Mouse (Mus musculus) forebrain, embryonic 10.5 days (tissue): Measurements from ENCODE around the gene Zfp292. TPM values are rescaled to one million over a fixed set of nuclear protein-coding genes. Genes with fewer than 3 reads are reported as not detected.

ENCODE experiments used
- DNase-seq: peaks from one replicate; pipeline ENCODE4 v3.0.0-alpha.2; 2017; ENCODE audit warnings: low spot score; ENCODE audit errors: extremely low spot score
- H3K27ac ChIP-seq: fragments of 300-500 bp; sonication (generic); 2 replicates; pipeline ENCODE4 v1.5.1; 2016; ENCODE audit warnings: mild to moderate bottlenecking
- H3K27me3 ChIP-seq: fragments of 300-500 bp; sonication (generic); 2 replicates; pipeline ENCODE4 v1.6.1; 2016; ENCODE audit warnings: mild to moderate bottlenecking; ENCODE audit not compliant: poor library complexity, severe bottlenecking
- H3K36me3 ChIP-seq: fragments of 300-500 bp; sonication (generic); replicated peaks from 2 replicates; pipeline ENCODE4 v1.6.1; 2016; ENCODE audit warnings: mild to moderate bottlenecking, moderate library complexity
- H3K4me1 ChIP-seq: fragments of 300-500 bp; sonication (generic); 2 replicates; pipeline ENCODE4 v1.6.1; 2016
- H3K4me3 ChIP-seq: fragments of 300-500 bp; sonication (generic); 2 replicates; pipeline ENCODE4 v1.5.1; 2016; ENCODE audit warnings: mild to moderate bottlenecking, moderate library complexity
- H3K9me3 ChIP-seq: fragments of 300-500 bp; sonication (generic); 2 replicates; pipeline ENCODE4 v1.6.1; 2016; ENCODE audit warnings: mild to moderate bottlenecking, moderate library complexity
- WGBS: fragments of 180-500 bp; shearing (Covaris S2); methylation state at CpG from one replicate; pipeline ENCODE4 v1.1.7; 2016; 5-methylcytosine and 5-hydroxymethylcytosine counted together
- polyA plus RNA-seq: library from polyadenylated mRNA; unstranded; fragments of >200 nt; fragmentation: Nextera tagmentation; extraction: Ambion mirVana; gene quantifications from 2 replicates; pipeline ENCODE4 v1.2.1, GENCODE M21; 2016

Gene Zfp292
- polyA plus RNA-seq, 1 experiment from 2014 or later, result 24.6 TPM

DNA sequence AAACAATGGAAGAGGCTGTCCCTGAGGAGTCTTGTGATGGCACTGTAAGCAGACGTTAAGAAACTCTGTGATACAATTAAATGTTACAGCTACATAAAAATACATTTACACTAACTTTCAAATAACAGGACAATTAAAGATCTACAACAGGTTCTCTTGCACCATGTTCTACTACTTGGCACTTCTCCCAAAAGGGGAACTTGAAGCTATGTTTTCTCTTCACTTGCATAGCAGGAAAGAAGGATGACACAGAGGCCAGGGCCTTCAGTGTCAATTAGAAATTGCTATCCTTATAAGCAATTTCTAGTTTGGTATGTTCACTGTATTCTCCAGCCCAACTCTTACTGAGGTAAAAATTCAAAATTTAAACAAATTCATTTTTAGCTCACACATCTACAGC lies 8.5 kb downstream of the Zfp292 start:
- Histone ChIP-seq H3K27me3 (no peaks in the 10 kb centered on the region), H3K4me1 (no peaks in the 10 kb centered on the region), H3K9me3 (peaks cover 24% of the 10 kb centered on the region; the same call in 1 of the 2 replicates), H3K36me3 (peaks cover 80% of the 10 kb centered on the region), H3K27ac (no peak overlapping the region), H3K4me3 (no peak overlapping the region)
- 95% methylated on average over 1 of the region's 1 CpGs for WGBS
- DNase-seq, result no peak

DNA sequence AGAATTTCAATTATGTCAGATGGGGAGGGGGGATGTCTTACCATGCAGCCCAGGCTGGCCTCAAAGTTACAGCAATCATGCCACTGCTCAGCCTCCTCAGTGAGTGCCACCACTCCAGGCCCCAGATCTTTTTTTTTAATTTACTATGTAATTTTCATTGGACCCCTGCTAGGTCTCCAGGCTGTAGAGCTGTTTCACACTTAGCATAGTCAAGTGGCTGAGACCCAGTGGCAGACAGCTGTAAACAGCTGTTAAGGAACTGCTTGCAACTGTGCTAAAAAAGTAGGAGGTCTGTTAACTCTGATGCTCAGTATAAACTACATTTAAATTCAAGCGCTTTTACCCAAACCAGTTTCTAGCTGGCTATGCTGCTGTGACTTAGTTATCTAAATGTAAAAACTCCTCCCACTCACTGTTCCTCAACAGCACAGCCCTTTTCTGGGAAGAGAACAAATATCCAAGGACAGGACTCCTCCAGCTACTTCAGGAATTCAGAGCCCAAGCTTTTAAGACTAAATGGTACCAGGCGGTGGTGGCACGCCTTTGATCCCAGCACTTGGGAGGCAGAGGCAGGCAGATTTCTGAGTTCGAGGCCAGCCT lies 9.8 kb downstream of the Zfp292 start:
- H3K36me3 ChIP-seq, result peaks cover 75% of the 10 kb centered on the region
- no peaks in the 10 kb centered on the region for H3K4me1 ChIP-seq
- 88% methylated on average over 4 of the region's 4 CpGs for WGBS
- H3K27me3 ChIP-seq, result no peaks in the 10 kb centered on the region
- no peak for DNase-seq
- no peak overlapping the region for H3K4me3 ChIP-seq
- peaks cover 15% of the 10 kb centered on the region; the same call in 1 of the 2 replicates for H3K9me3 ChIP-seq
- no peak overlapping the region for H3K27ac ChIP-seq

DNA sequence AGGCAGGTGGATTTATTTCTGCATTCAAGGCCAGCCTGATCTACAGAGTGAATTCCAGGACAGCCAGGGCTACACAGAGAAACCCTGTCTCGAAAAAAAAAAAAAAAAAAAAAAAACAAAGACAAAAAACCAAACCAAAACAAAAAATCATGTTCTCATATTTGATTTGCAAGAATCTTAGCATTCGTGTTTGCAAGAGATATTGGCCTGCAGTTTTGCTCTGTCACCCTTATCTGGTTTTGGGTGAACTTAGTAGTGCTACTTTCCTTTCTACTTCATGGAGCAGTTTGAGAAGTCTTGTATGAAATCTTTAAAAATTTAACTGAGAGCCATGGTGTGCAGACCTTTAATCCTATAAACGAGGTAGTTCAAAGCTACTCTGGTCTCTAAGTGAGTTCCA lies 12.9 kb downstream of the Zfp292 start:
- Histone ChIP-seq H3K9me3 (no peaks in the 10 kb centered on the region; the same call in 1 of the 2 replicates), H3K36me3 (peaks cover 52% of the 10 kb centered on the region), H3K27ac (no peak overlapping the region), H3K4me3 (no peak overlapping the region), H3K4me1 (no peaks in the 10 kb centered on the region), H3K27me3 (no peaks in the 10 kb centered on the region)
- 85% methylated on average over 3 of the region's 3 CpGs for WGBS
- no peak for DNase-seq

DNA sequence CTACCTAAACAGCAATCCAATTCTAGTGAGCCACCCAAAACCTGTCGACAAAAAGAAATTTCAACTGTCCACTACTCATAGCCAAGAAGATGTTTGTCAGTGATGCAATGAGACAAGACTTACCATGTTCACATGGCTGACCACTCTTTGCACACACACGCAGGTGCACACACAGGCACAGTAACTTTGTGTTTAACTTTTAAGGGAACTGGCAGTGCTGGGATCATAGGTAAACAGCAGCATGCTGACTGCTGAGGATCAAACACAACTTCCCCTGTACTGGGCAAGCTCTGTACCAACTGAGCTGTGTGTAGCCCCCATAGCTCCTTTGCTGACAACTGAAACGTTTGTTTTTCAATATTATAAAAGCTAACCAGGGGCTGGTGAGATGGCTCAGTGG lies 21.3 kb downstream of the Zfp292 start:
- H3K4me1 ChIP-seq, result 0 out of 2 replicates have a peak, but pooled peaks cover 7% of the 10 kb centered on the region
- DNase-seq, result no peak
- no peak overlapping the region for H3K27ac ChIP-seq
- H3K36me3 ChIP-seq, result peaks cover 33% of the 10 kb centered on the region
- no peaks in the 10 kb centered on the region for H3K9me3 ChIP-seq
- no peak overlapping the region for H3K4me3 ChIP-seq
- WGBS, result 85% methylated on average over 3 of the region's 3 CpGs
- no peaks in the 10 kb centered on the region for H3K27me3 ChIP-seq

DNA sequence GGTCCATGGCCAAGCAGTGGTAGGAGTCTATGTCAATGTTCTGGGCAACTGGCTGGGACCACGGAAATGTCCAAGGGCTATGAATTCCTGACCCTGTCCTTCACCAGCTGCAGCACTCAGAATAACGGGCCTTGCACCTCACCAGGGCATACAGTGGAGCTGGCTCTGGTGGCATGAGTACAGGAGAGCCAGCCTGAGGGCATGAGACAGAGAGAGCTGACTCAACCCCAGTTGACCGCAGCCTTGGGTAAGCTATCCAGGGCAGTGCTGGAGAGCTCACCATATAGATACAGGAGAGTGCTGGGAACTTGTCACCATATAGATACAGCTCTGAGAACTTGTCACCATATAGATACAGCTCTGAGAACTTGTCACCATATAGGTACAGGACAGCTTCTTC lies 23.3 kb downstream of the Zfp292 start:
- no peak for DNase-seq
- Histone ChIP-seq H3K4me3 (no peak overlapping the region), H3K27ac (no peak overlapping the region), H3K9me3 (peaks cover under 1% of the 10 kb centered on the region; the same call in 1 of the 2 replicates), H3K36me3 (peaks cover 36% of the 10 kb centered on the region), H3K27me3 (no peaks in the 10 kb centered on the region), H3K4me1 (0 out of 2 replicates have a peak, but pooled peaks cover 9% of the 10 kb centered on the region)
- 94% methylated on average over 3 of the region's 3 CpGs for WGBS

DNA sequence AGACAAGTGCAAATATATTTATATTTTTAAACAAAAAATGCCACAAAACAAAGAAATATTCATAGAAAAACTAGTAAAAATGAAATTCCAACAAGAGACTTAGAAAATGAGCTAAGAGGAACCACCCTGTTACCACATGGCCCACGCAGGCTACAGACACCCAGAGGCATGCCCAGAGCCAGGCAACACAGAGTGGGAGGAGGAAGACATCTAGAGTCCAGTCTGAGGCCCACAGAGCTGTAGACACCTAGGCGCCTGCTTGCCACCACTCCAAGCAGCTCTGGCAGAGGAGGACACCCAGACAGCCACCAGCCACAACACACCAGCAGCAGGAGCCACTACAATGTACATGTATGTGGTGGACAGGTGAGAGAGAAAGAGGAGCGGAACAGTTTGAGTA lies 23.9 kb downstream of the Zfp292 start:
- H3K27me3 ChIP-seq, result no peaks in the 10 kb centered on the region
- no peak overlapping the region for H3K27ac ChIP-seq
- no peak overlapping the region for H3K4me3 ChIP-seq
- peaks cover 41% of the 10 kb centered on the region for H3K36me3 ChIP-seq
- H3K4me1 ChIP-seq, result 0 out of 2 replicates have a peak, but pooled peaks cover 9% of the 10 kb centered on the region
- no peak for DNase-seq
- H3K9me3 ChIP-seq, result peaks cover 6% of the 10 kb centered on the region
- 95% methylated on average over 3 of the region's 3 CpGs for WGBS

DNA sequence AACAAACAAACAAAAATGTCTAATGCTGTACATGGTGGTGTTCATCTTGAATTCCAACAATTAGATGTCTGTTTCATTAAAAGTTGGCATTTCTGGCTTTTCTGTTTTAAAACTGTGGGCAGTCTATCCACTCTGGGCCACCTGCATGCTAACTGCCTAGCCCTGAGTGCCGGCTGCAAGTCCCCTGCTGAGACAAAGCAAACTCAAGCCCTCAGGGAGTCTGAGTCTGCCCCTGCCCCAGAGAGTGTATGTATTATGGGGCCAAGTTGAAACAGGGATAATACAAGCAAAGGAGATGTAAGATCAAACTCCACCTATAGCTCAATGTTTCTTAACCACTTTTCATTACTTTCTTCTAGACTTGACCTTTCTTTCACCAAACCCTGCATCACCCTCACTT lies 26.8 kb downstream of the Zfp292 start:
- no peaks in the 10 kb centered on the region for H3K27me3 ChIP-seq

DNA sequence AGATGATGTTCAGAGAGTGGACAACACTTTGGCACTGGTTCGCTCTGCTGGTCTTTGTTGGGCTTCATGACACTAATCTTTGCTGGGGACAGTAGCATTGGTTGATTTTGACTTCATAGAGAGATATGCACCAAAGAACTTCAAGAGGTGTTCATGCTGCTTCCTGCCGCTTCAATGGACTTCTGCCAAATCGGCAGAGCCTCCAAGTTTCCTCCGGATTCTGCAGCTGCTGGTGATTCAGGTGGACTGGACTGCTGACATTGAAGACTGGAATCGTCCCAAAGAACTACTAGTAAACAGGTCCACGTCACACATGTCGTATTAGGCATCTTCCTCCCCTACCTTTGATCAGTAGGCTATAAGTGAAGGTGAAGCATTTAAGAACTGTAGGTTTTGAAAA lies 30.7 kb downstream of the Zfp292 start:
- Histone ChIP-seq H3K4me3 (no peak overlapping the region), H3K27ac (no peak overlapping the region), H3K36me3 (peaks cover 72% of the 10 kb centered on the region), H3K4me1 (0 out of 2 replicates have a peak, but pooled peaks cover 3% of the 10 kb centered on the region), H3K9me3 (peaks cover 12% of the 10 kb centered on the region), H3K27me3 (no peaks in the 10 kb centered on the region)
- 95% methylated on average over 7 of the region's 7 CpGs for WGBS
- no peak for DNase-seq

More for the DNA sequence above, 26.8 kb downstream of the Zfp292 start:
- H3K4me3 ChIP-seq, result no peak overlapping the region
- H3K4me1 ChIP-seq, result 0 out of 2 replicates have a peak, but pooled peaks cover 9% of the 10 kb centered on the region
- peaks cover 12% of the 10 kb centered on the region for H3K9me3 ChIP-seq
- peaks cover 55% of the 10 kb centered on the region for H3K36me3 ChIP-seq
- WGBS, result 37% methylated on average over 1 of the region's 1 CpGs
- DNase-seq, result no peak
- H3K27ac ChIP-seq, result no peak overlapping the region

DNA sequence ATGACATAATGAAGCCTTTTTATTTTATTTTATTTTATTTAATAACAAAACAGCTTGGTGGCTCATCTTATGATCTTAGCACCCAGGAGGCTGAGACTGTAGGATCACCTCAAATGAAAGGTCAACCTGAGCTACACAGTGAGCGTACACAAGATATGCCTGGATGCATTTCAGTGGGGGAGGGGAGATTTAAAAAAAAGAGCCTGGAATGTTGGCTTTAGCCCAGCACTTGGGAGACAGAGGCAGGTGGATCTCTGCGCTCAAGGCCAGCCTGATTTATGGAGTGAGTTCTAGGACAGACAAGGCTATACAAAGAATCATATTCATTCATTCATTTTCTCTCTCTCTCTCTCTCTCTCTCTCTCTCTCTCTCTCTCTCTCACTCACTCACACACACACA lies 32.6 kb downstream of the Zfp292 start:
- Histone ChIP-seq H3K4me3 (no peak overlapping the region), H3K9me3 (peaks cover 12% of the 10 kb centered on the region), H3K27ac (no peak overlapping the region), H3K4me1 (no peaks in the 10 kb centered on the region), H3K27me3 (no peaks in the 10 kb centered on the region), H3K36me3 (peaks cover 74% of the 10 kb centered on the region)
- DNase-seq, result no peak
- WGBS, result 95% methylated on average over 2 of the region's 2 CpGs

DNA sequence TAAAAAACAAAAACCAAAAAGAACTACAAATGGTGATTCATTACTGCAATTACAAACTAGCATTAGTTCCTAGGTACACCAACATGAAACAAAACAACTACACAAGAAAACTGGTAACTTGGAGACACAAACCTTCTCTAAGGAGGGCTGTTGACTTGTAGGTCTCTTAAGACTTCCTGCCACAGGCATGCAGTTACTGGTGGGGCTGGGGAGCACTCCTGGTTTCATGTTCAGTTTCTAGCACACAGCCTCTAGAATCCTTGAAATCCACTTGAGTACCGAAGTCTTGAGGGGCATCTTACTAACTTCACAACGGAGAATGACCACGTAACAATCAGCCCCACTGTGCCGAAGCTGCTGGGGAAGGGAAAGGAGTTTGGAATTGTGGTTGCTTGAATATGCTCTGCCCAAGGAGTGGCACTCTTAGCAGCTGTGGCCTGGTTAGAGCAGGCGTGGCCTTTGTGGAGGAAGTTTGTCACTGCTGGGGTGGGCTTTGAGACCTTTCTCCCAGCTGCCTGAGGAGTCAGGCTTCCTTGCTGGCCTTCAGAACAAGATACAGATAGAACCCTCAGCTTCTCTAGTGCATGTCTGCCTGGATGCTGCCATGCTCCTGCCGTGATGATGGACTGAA lies 35.0 kb downstream of the Zfp292 start:
- 92% methylated on average over 6 of the region's 6 CpGs for WGBS
- no peak for DNase-seq

DNA sequence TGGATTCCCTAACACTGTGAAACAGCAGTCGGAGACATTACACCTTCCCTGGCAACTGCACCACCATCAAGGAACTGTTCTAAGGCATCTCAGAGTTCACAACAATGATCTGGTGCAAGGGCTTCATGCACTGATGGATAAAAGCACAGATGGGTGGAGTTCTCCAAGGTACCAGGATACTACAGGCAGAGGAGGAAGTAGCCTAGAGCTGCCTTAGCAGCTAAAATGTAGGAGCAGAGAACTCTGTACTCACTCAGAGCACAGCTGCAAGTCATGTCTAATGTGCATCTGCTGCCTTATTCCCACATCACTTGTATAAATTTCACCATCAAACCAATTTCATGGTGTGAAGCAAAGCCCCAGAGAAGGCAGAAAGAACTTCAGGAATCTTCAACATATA lies 38.9 kb downstream of the Zfp292 start:
- Histone ChIP-seq H3K27me3 (no peaks in the 10 kb centered on the region), H3K4me3 (no peak overlapping the region), H3K4me1 (peaks cover 10% of the 10 kb centered on the region; the same call in 1 of the 2 replicates), H3K36me3 (peaks cover 30% of the 10 kb centered on the region), H3K9me3 (no peaks in the 10 kb centered on the region), H3K27ac (no peak overlapping the region)
- 83% methylated on average over 1 of the region's 1 CpGs for WGBS
- no peak for DNase-seq

More for the DNA sequence above, 35.0 kb downstream of the Zfp292 start:
- no peaks in the 10 kb centered on the region for H3K27me3 ChIP-seq
- H3K4me1 ChIP-seq, result no peaks in the 10 kb centered on the region; the same call in 1 of the 2 replicates
- no peaks in the 10 kb centered on the region; the same call in 1 of the 2 replicates for H3K9me3 ChIP-seq
- H3K36me3 ChIP-seq, result peaks cover 57% of the 10 kb centered on the region
- H3K27ac ChIP-seq, result no peak overlapping the region
- no peak overlapping the region for H3K4me3 ChIP-seq

DNA sequence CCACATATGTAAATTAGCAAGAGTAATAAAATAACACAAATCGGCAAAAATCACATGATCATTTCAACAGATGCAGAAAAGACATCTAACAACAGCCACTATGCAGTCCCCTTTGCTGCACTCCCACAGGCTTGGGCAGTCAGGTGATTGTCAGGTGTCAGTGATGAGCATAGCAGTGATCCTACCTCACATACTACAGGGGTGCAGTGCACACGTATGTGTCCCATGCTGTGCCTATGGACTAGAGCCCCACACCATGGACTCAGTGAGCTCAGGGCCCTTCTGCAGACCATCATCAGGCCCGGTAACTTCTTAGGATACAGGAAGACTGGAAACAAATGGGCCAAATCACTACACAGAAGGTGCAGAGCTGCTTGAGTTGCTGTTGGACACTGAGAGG lies 39.9 kb downstream of the Zfp292 start:
- peaks cover 32% of the 10 kb centered on the region for H3K36me3 ChIP-seq
- no peak for DNase-seq
- 91% methylated on average over 3 of the region's 3 CpGs for WGBS
- H3K4me3 ChIP-seq, result no peak overlapping the region
- H3K4me1 ChIP-seq, result peaks cover 10% of the 10 kb centered on the region; the same call in 1 of the 2 replicates
- H3K27me3 ChIP-seq, result no peaks in the 10 kb centered on the region
- no peaks in the 10 kb centered on the region for H3K9me3 ChIP-seq
- no peak overlapping the region for H3K27ac ChIP-seq

DNA sequence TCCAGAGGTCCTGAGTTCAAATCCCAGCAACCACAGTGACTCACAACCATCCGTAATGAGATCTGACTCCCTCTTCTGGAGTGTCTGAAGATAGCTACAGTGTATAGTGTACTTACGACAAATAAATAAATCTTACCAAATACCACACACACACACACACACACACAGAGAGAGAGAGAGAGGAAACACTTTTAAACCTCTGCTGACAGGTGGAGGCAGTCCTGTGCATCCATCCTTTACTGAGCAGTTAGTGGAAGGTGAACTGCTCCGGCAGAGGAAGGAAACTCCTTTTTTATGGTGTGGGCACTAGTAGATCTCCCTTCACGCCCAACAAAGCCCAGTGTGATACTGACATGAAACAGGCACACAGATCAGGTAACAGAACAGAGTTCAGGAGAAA lies 51.3 kb downstream of the Zfp292 start:
- Histone ChIP-seq H3K4me3 (no peak overlapping the region), H3K27me3 (no peaks in the 10 kb centered on the region), H3K9me3 (no peaks in the 10 kb centered on the region), H3K4me1 (no peaks in the 10 kb centered on the region), H3K36me3 (peaks cover 70% of the 10 kb centered on the region), H3K27ac (no peak overlapping the region)
- DNase-seq, result no peak
- 93% methylated on average over 4 of the region's 4 CpGs for WGBS
